Mouse (Mus musculus) limb, embryonic 13.5 days (tissue): Measurements from ENCODE around the gene Rae1. TPM values are rescaled to one million over a fixed set of nuclear protein-coding genes. Genes with fewer than 3 reads are reported as not detected.
A peak's percentile ranks its signal among the peaks of the same experiment; 100 is the strongest.

ENCODE experiments used
- ATAC-seq: fragments of 200-750 bp; cut with Nextera tagmentation; 2 replicates; pipeline ENCODE4 v1.8.0; 2017; ENCODE audit warnings: low read depth, moderate number of reproducible peaks, moderate TSS enrichment; ENCODE audit not compliant: low FRiP score
- H3K27ac ChIP-seq: fragments of 300-500 bp; sonication (generic); 2 replicates; pipeline ENCODE4 v1.5.1; 2015; ENCODE audit warnings: inconsistent platforms, mild to moderate bottlenecking, moderate library complexity
- H3K27me3 ChIP-seq: fragments of 300-500 bp; sonication (generic); 2 replicates; pipeline ENCODE4 v1.6.1; 2015; ENCODE audit warnings: mild to moderate bottlenecking, inconsistent platforms
- H3K36me3 ChIP-seq: fragments of 300-500 bp; sonication (generic); 2 replicates; pipeline ENCODE4 v1.6.1; 2015; ENCODE audit warnings: inconsistent platforms, mild to moderate bottlenecking, moderate library complexity
- H3K4me1 ChIP-seq: fragments of 300-500 bp; sonication (generic); 2 replicates; pipeline ENCODE4 v1.6.1; 2015; ENCODE audit warnings: inconsistent platforms
- H3K4me2 ChIP-seq: fragments of 300-500 bp; sonication (generic); replicated peaks from 2 replicates; pipeline ENCODE4 v1.6.1; 2015; ENCODE audit warnings: inconsistent platforms, mild to moderate bottlenecking, moderate library complexity
- H3K4me3 ChIP-seq: fragments of 300-500 bp; sonication (generic); 2 replicates; pipeline ENCODE4 v1.5.1; 2015; ENCODE audit warnings: moderate library complexity, mild to moderate bottlenecking, inconsistent platforms
- H3K9ac ChIP-seq: fragments of 300-500 bp; sonication (generic); 2 replicates; pipeline ENCODE4 v1.6.1; 2015; ENCODE audit warnings: mild to moderate bottlenecking, inconsistent platforms
- H3K9me3 ChIP-seq: fragments of 300-500 bp; sonication (generic); 2 replicates; pipeline ENCODE4 v1.6.1; 2016; ENCODE audit warnings: inconsistent platforms
- WGBS: fragments of 180-500 bp; shearing (Covaris S2); methylation state at CpG from one replicate; pipeline ENCODE4 v1.1.7; 2015; 5-methylcytosine and 5-hydroxymethylcytosine counted together
- polyA plus RNA-seq: library from polyadenylated mRNA; unstranded; fragments of >200 nt; fragmentation: Nextera tagmentation; extraction: Ambion mirVana; gene quantifications from 2 replicates; pipeline ENCODE4 v1.2.1, GENCODE M21; 2015

Gene Rae1
- polyA plus RNA-seq, 1 experiment from 2014 or later, result 148 TPM

- ATAC-seq, result no peak
- Histone ChIP-seq H3K9ac (0 out of 2 replicates have a peak overlapping the region, but pooled peaks have one; percentile 4), H3K36me3 (peaks cover 86% of the 10 kb centered on the region), H3K27ac (no peak overlapping the region), H3K4me2 (no peak overlapping the region), H3K4me1 (peaks cover 41% of the 10 kb centered on the region), H3K4me3 (no peak overlapping the region), H3K27me3 (no peaks in the 10 kb centered on the region), H3K9me3 (no peaks in the 10 kb centered on the region)
- WGBS, result 87% methylated on average over 3 of the region's 3 CpGs
These were observed 28.7 kb downstream of the Rae1 start for GRCm38 (mm10) chr2:173028508-173029031.

DNA sequence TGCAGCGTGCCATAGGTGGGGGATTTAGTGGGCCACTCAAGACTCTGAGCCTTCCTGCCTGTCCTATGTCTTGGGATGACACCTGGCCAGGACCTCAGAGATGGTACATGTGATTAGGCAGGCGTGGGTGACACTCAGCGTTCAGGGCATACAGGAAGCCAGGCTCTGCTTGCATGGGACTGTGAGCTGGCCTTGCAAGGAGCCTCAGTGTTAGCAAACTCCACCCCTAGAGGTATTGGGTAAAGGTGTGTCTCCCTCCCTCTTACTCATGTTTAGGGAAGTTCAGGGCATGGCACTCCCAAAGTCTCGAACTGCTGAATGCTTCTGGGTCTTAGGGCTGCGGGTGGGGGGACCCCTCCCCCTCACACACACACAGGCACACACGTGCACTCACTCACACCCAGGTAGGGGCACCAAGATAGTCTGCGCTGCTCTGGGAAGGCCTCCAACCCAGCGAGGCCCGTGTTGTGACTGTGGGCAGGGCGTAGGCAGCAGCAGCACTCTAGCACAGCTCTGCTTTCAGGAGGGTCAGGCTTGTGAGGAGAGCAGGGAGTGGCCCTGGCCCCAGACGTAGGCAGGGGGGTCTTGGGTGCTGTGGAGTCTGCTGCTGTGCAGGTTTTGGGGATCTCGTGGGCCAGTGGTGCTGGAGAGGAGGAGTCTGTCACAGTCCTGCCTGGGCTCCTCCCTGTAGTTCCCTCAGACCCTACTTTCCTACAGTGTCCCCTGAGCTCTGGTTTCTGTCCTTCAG lies 30.8 kb downstream of the Rae1 start:
- H3K4me1 ChIP-seq, result peaks cover 19% of the 10 kb centered on the region
- H3K27ac ChIP-seq, result no peak overlapping the region
- no peaks in the 10 kb centered on the region for H3K27me3 ChIP-seq
- H3K36me3 ChIP-seq, result peaks cover 89% of the 10 kb centered on the region
- 74% methylated on average over 12 of the region's 12 CpGs for WGBS
- H3K4me2 ChIP-seq, result no peak overlapping the region
- H3K9ac ChIP-seq, result no peak overlapping the region
- H3K9me3 ChIP-seq, result no peaks in the 10 kb centered on the region
- no peak overlapping the region for H3K4me3 ChIP-seq
- no peak for ATAC-seq

DNA sequence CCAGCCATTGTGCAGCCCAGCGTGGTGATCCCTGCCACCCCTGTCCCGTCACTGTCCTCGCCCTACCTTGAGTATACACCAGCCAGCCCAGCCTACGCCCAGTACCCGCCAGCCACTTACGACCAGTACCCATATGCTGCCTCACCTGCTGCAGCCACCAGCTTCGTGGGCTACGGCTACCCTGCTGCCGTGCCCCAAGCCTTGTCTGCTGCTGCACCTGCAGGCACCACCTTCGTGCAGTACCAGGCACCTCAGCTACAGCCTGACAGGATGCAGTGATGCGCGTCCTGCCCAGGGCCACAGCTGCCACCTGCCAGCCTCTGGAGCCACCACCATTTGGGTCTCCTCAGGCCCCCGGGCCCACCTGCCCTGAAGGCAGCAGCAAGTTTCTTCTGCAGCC lies 33.6 kb downstream of the Rae1 start:
- Histone ChIP-seq H3K27me3 (no peaks in the 10 kb centered on the region), H3K36me3 (peaks cover 72% of the 10 kb centered on the region), H3K9me3 (no peaks in the 10 kb centered on the region), H3K4me2 (no peak overlapping the region), H3K27ac (no peak overlapping the region), H3K4me3 (no peak overlapping the region), H3K4me1 (no peaks in the 10 kb centered on the region), H3K9ac (no peak overlapping the region)
- WGBS, result 93% methylated on average over 13 of the region's 13 CpGs
- ATAC-seq, result no peak

GRCm38 (mm10) chr2:173034998-173035397 lies 35.1 kb downstream of the Rae1 start:
- no peaks in the 10 kb centered on the region for H3K4me1 ChIP-seq
- H3K9me3 ChIP-seq, result no peaks in the 10 kb centered on the region
- H3K27me3 ChIP-seq, result no peaks in the 10 kb centered on the region
- 62% methylated on average over 4 of the region's 4 CpGs for WGBS
- no peak overlapping the region for H3K4me3 ChIP-seq
- H3K9ac ChIP-seq, result no peak overlapping the region
- no peak overlapping the region for H3K4me2 ChIP-seq
- peaks cover 57% of the 10 kb centered on the region for H3K36me3 ChIP-seq
- H3K27ac ChIP-seq, result no peak overlapping the region; the same call in 1 of the 2 replicates
- ATAC-seq, result no peak

- Histone ChIP-seq H3K9me3 (no peaks in the 10 kb centered on the region), H3K4me1 (no peaks in the 10 kb centered on the region), H3K4me2 (no peak overlapping the region), H3K27ac (peak overlapping the region; percentile 22; the same call in 1 of the 2 replicates), H3K4me3 (no peak overlapping the region), H3K9ac (no peak overlapping the region), H3K27me3 (no peaks in the 10 kb centered on the region), H3K36me3 (peaks cover 51% of the 10 kb centered on the region)
- no peak for ATAC-seq
- 93% methylated on average over 5 of the region's 5 CpGs for WGBS
These were observed 35.7 kb downstream of the Rae1 start for GRCm38 (mm10) chr2:173035653-173036052.

DNA sequence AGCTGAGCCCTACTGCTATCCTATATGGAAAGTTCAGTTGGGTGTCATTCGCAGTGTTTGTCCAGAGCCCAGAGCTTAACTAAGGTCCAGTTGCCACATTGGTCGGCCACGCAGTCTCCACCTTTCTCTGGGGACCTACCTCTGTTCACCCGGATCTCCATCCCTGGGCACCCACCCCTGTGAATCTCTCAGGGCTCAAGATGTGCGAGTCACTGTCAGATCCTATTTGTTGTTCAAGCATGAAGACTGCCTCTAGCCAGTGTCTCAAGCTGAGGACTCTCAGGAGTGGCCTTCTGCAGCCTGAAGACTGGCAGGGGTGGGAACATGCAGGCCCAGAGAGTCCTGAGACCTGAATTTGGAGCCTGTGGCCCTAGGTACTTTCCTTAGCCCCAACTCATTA lies 36.1 kb downstream of the Rae1 start:
- Histone ChIP-seq H3K4me3 (no peak overlapping the region), H3K4me1 (no peaks in the 10 kb centered on the region), H3K36me3 (peaks cover 47% of the 10 kb centered on the region), H3K27me3 (no peaks in the 10 kb centered on the region), H3K9ac (no peak overlapping the region), H3K27ac (peak overlapping the region; percentile 22; the same call in 1 of the 2 replicates), H3K9me3 (no peaks in the 10 kb centered on the region), H3K4me2 (no peak overlapping the region)
- 89% methylated on average over 5 of the region's 5 CpGs for WGBS
- no peak for ATAC-seq

DNA sequence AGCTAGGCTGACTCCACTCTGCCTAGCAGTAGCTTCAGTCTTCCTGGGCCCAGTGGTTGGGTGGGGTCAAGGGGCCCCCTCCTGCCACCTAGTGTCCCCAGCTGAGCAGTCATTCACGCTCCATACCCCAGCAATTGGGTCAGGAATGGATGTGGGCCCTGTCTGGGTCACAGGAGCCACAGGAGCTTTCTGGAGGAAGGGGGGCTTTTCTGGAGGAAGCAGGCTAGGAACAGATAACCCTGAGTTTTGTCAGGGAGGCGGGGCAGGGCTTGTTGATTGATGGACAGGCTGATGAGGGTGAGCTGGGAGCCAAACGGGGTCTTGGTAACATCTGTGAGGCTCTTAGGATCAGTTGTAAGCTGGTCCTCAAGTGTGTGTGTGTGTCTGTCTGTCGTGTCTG lies 36.7 kb downstream of the Rae1 start:
- peaks cover 41% of the 10 kb centered on the region for H3K36me3 ChIP-seq
- no peak overlapping the region for H3K9ac ChIP-seq
- no peaks in the 10 kb centered on the region for H3K27me3 ChIP-seq
- no peaks in the 10 kb centered on the region for H3K9me3 ChIP-seq
- no peak for ATAC-seq
- H3K4me3 ChIP-seq, result no peak overlapping the region
- no peak overlapping the region for H3K4me2 ChIP-seq
- no peak overlapping the region for H3K27ac ChIP-seq
- H3K4me1 ChIP-seq, result no peaks in the 10 kb centered on the region
- WGBS, result 59% methylated on average over 4 of the region's 4 CpGs

DNA sequence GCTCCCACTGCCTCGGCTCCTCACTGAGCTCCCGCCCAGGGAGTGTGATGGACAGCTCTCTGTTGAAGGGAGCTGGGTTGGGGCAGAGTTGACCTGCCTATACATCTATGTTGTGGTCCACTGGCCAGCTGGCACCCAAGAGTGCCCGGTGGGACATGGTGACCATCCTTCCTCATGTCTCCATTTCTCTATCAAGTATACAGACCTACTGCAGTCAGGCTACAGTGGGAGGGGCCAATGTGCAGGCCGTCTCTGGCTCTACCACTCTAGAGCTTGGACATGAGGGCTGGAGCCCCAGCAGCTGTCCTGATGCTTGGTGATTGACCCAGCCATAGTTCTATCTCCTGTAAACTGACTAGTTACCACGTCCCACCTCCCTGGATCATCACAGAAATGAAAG lies 37.4 kb downstream of the Rae1 start:
- H3K4me1 ChIP-seq, result no peaks in the 10 kb centered on the region
- H3K27ac ChIP-seq, result no peak overlapping the region

DNA sequence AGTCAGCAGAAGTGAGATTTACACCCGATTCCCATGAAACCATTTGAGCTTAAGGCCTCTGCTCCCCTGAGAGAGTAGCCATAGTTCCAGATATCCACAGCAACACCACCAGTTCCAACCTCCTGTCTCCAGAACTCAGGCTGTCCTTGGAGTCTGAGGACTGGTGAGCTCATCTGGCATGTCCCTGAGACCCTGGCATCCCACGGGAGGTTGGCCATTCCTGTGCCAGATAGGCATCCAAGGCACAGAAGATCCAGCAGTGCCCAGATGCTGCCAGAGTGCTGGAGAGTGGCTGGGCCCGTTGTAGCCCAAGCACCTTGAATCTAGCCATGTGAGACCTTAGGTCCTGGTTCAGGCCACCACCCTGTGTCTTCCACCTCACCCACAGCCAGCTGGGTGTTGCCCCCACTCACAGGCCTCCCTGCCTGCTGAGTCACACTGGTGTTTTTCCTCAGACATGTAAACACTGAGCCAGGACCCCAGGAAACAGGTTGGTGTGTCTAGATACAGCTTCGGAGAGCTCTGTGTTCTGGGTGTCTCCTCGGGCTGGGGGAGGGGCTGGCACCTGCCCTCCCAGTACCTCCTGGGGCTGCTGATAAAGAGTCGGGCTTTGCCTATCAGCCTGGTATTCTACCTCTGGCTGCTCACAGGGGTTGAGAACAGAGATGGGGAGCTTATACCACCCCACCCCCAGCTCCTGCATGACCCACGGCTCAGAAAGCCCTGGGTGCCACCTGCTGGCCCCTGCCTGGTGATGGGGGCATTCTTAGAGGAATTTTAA lies 38.1 kb downstream of the Rae1 start:
- peaks cover 27% of the 10 kb centered on the region for H3K36me3 ChIP-seq
- H3K27ac ChIP-seq, result no peak overlapping the region
- no peak overlapping the region for H3K4me2 ChIP-seq
- WGBS, result 75% methylated on average over 7 of the region's 7 CpGs
- no peaks in the 10 kb centered on the region for H3K9me3 ChIP-seq
- no peaks in the 10 kb centered on the region for H3K4me1 ChIP-seq
- no peak for ATAC-seq
- H3K4me3 ChIP-seq, result no peak overlapping the region
- no peaks in the 10 kb centered on the region for H3K27me3 ChIP-seq
- no peak overlapping the region for H3K9ac ChIP-seq

More for the DNA sequence above, 37.4 kb downstream of the Rae1 start:
- Histone ChIP-seq H3K9ac (no peak overlapping the region), H3K4me3 (no peak overlapping the region), H3K9me3 (no peaks in the 10 kb centered on the region), H3K27me3 (no peaks in the 10 kb centered on the region), H3K4me2 (no peak overlapping the region), H3K36me3 (peaks cover 34% of the 10 kb centered on the region)
- ATAC-seq, result no peak
- 78% methylated on average over 5 of the region's 5 CpGs for WGBS

GRCm38 (mm10) chr2:173039041-173039440 lies 39.1 kb downstream of the Rae1 start:
- H3K4me1 ChIP-seq, result no peaks in the 10 kb centered on the region
- H3K9me3 ChIP-seq, result no peaks in the 10 kb centered on the region
- no peak overlapping the region for H3K9ac ChIP-seq
- no peak overlapping the region for H3K4me2 ChIP-seq
- peaks cover 17% of the 10 kb centered on the region for H3K36me3 ChIP-seq
- WGBS, result 90% methylated on average over 4 of the region's 4 CpGs
- no peaks in the 10 kb centered on the region for H3K27me3 ChIP-seq
- no peak overlapping the region for H3K4me3 ChIP-seq
- no peak for ATAC-seq
- no peak overlapping the region for H3K27ac ChIP-seq

DNA sequence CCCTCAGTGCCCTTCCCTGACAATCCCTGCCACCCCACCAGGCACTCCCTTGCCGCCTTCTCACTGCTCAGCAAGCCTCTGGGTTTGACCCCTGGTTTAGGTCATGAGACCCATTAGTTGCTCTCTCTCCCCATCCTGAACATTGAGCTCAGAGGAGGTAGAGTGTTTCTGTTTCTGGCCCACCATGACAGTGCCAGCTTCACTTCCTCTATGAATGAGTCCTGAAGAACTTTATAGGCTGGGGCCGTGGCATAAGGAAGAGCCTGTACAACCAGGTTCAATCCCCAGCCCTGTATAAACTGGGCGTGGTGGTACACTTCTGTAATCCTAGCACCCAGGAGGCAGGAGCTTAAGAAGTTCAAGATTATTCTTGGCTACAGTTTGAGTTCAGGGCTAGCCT lies 40.9 kb downstream of the Rae1 start:
- ATAC-seq, result no peak
- WGBS, result 78% methylated on average over 3 of the region's 3 CpGs
- Histone ChIP-seq H3K9ac (no peak overlapping the region), H3K9me3 (no peaks in the 10 kb centered on the region), H3K4me2 (no peak overlapping the region), H3K27ac (no peak overlapping the region), H3K4me1 (no peaks in the 10 kb centered on the region), H3K27me3 (no peaks in the 10 kb centered on the region), H3K4me3 (no peak overlapping the region), H3K36me3 (no peaks in the 10 kb centered on the region)

DNA sequence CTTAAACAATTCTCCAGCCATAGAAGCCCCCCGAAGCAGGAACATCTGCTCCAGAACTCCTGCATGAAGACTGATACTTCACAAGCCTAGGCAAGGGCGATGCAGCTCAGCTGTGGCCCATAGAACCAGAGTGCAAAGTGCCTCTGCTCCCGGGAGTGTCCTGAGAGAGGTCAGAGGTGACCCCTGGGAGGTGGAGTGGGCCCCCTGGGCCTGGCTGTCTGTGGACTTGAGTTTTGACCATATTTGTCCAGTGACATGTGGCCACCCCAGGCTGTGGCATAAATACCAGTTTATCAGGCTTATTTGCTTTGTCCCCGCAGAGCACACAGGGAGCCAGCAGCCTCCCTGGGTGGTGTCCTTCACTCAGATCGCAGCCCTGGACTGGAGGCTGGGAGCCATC lies 41.3 kb downstream of the Rae1 start:
- Histone ChIP-seq H3K9ac (no peak overlapping the region), H3K4me3 (no peak overlapping the region), H3K9me3 (no peaks in the 10 kb centered on the region), H3K4me1 (no peaks in the 10 kb centered on the region), H3K36me3 (no peaks in the 10 kb centered on the region), H3K27ac (no peak overlapping the region), H3K27me3 (no peaks in the 10 kb centered on the region), H3K4me2 (no peak overlapping the region)
- 63% methylated on average over 5 of the region's 5 CpGs for WGBS
- ATAC-seq, result no peak
